Mouse (Mus musculus): ENCODE results near the gene Clpx. TPM values are rescaled to one million over a fixed set of nuclear protein-coding genes. Genes with fewer than 3 reads are reported as not detected.
"Not testable (repeated sequence)": the region's sequence is repeated elsewhere in the genome, so short reads cannot be mapped to it uniquely, and the experiment has no call there.

Gene Clpx
- total RNA-seq, 2 experiments from 2014 or later, result 20.1 to 30.4 TPM

DNA sequence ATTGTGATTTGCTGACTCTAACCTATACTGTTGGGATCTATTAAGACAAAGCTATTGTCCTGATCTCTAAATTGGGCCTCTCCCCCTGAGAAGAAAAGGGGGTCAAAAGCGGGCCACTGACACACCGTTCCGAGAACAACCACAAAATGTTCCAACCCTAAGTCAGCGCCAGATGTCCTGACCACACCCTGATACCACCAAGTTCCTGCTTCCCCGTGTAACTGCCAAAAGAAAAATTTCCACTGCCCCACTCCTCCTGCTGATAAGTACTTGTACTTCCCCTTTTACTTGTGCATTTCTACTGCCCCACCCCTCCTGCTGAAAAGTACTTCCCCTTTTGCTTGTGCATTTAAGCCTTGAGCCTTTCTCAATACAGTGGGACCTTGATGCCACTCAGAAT is 5.8 kb upstream of the Clpx start:
- ATAC-seq (replicated peaks; ENCODE audit: low FRiP score, poor library complexity, severe bottlenecking), result not testable (repeated sequence)

DNA sequence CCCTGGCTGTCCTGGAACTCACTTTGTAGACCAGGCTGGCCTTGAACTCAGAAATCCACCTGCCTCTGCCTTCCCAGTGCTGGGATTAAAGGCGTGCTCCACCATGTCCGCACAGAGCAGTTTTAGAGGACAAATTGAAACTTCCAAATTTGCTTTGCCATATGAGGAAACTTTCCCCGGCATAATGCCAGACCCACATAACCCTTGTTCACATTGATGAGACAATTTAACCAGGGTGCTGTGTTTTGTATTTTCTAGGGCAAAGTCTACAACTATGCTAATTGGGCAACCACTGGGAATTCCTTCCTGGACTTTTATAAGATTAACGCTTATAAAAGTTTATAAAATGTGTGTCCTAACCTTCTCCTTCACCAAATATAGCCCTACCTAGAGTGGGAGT is 4.1 kb upstream of the Clpx start:
- no peak for ATAC-seq (replicated peaks; ENCODE audit: low FRiP score, poor library complexity, severe bottlenecking)

DNA sequence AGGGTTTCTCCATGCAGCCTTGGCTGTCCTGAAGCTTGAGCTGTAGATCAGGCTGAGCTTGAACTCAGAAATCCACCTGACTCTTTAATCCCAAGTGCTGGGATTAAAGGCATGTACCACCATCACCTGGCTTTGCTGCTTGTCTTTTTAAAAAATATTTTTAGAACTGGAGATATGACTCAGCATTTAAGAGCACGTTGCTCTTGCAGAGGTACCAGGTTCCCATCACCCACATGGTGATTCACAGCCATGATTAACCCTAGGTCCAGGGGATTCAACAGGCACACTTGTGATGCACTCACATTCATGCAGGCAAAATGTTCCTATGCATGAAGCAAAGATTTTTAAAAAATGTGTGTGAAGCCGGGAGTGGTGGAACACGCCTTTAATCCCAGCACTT is 1.6 kb upstream of the Clpx start:
- no peak for ATAC-seq (replicated peaks; ENCODE audit: low FRiP score, poor library complexity, severe bottlenecking)

DNA sequence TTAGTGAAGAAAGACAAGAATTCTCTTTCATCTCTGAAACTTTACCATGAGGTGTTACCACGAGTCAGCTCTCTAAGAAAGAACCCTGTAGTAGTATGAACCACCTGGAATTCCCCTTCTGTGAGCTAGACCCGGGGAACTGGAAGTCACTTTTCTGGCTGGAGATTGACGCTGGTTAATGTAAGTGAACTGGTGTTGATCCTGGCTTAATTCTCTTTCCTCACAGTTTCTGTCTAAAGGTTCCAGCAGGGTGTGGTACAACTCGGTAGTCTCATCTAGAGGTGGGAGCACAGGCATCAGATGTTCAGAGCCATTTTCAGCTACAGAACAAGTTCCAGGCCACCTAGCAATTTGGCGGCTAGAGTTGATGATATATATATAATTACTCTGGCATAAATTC is 941 bp upstream of the Clpx start:
- ATAC-seq (replicated peaks; ENCODE audit: low FRiP score, poor library complexity, severe bottlenecking), result peak; percentile 48

DNA sequence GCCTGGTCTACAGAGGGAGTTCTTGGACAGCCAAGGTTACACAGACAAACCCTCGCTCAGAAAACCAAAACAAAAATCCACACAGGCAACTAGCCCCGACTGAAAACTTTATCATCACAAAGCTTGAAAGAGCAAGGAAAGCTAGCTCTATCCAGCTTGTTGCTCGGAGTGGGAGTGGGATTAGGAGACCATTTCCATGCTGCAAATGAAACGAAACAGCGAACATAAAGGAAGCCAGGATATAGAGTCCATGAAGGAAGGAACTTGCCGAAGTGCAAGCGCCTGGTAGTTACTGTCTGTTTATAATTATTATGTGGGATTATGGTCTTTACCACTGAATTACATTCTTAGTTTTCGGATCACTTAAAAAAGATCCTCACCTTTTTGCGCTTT is 484 bp upstream of the Clpx start:
- peak; percentile 37 for ATAC-seq (replicated peaks; ENCODE audit: low FRiP score, poor library complexity, severe bottlenecking)

DNA sequence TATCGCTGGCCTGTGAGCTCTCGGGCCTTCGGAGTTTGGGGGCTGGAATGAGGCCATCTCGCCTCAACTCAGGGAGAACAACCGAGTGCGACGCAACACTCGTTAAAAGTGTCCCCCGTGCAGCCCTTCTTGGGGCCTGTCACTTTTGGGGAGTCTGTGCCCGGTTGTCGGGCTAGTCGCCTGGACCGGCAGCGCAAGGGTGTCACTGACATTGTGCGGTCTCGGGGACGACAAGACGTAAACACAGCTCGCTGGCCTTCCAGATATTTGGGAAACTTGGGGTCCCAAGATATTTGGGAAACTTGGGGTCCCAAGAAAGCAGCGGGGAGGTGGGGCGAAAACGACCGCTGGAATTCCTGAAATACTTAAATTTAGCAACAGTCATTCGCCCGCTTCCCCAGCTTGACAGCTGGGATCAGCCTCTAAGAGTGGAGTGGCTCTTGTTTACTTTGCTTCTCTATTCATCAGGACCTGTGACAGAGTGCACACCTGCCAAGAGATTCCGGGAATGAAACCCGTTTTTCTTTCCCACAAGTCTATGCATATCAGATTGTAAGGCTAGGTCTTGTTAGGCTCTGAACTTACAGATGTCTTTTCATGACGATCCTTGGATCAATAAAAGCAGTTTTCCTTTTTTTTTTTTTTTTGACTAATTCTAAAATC is 787 bp downstream of the Clpx start:
- ATAC-seq (replicated peaks; ENCODE audit: low FRiP score, poor library complexity, severe bottlenecking), result peak; percentile 57

DNA sequence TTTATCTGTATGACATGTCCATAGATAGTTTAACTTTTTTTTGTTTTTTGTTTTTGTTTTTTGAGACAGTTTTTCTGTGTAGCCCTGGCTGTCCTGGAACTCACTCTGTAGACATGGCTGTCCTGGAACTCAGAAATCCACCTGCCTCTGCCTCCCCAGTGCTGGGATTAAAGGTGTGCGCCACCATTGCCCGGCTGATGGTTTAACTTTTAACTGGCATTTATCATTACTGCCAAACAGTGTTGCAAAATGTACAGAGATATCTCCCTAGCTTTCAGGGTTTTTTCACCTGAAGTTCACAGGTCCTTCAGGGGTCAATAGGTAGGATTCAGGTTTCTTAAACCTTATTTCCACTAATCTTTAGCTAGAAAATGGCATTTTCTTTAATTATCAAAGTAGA is 3.0 kb downstream of the Clpx start:
- ATAC-seq (replicated peaks; ENCODE audit: low FRiP score, poor library complexity, severe bottlenecking), result no peak

DNA sequence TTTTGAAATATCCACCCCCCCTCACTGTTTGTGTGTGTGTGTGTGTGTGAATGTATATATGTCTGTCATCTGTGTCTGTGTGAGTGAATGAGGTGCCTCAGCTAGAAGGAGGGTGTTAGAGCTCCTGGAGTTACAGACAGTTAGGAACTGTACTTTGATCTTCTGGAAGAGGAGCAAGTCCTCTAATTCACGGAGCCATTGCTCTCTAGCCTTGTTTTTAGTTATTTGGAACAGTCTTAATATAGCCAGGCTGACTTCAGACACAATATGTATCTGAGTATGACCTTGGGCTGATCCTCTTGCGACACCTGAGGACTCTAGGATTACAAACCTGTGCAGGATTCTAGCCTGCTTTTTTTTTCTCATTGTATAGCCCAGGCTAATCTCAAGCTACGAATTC is 4.7 kb downstream of the Clpx start:
- ATAC-seq (replicated peaks; ENCODE audit: low FRiP score, poor library complexity, severe bottlenecking), result no peak

DNA sequence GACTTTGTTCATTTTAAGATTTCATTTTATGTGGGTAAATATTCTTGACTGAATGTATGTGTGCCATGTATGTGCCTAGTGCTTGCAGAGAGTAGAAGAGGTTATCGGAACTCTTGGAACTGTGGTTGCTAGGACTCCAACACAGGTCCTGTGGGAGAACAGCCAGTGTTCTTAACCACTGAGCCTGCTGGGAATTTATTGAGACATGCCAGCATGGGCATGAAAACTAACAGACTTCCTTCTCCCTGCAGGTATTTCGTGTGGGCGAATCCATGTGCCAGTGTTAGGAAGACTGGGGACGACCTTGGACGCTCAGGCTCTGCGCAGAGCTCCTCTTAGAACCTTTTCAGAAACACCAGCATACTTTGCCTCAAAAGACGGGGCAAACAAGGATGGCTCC is 5.6 kb downstream of the Clpx start:
- ATAC-seq (replicated peaks; ENCODE audit: low FRiP score, poor library complexity, severe bottlenecking), result no peak

DNA sequence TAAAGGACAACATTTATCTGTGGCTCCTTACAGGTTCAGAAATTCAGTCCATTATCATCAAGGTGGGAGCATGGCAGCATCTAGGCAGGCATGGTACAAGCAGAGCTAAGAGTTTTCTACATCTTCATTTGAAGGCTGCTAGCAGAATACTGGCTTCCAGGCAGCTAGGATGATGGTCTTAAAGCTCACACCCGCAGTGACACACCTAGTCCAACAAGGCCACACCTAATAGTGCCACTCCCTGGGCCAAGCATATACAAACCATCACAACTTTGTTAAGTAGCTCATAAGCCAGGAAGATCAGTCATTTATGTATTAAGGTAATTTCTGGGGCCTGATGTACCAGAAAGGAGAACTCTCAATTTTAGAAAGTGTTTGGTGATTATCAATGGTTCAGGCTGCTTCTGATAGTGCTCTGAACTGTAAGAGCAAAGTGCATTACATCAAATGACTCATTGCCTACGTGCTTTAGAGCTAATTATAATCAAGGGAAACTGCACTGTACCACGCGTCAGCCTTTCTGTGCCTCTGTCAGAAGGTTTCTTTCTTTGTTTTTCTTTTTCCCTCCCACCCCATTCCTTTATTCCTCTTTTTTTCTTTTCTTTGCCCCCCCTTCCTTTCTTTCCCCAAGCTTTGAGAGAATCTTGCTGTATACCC is 8.4 kb downstream of the Clpx start:
- no peak for ATAC-seq (replicated peaks; ENCODE audit: low FRiP score, poor library complexity, severe bottlenecking)

DNA sequence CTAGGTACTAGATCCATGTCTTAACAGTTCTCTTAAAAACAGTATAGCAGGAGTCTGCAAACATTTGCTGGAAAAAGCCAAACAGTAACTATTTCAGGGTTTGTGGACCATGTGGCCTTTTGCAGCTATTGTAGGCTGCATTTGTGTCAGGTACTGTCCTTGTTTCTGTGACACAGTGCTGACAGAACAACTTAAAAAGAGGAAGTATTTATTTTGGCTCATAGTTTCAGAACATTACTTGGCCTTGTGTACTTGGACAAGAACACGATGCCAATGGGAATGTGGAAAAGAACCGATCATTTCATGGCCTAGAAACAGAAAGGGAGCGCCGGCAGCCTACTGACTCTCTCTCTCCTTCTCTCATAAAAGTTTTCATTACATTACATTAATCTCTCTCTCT is 9.5 kb downstream of the Clpx start:
- no peak for ATAC-seq (replicated peaks; ENCODE audit: low FRiP score, poor library complexity, severe bottlenecking)

DNA sequence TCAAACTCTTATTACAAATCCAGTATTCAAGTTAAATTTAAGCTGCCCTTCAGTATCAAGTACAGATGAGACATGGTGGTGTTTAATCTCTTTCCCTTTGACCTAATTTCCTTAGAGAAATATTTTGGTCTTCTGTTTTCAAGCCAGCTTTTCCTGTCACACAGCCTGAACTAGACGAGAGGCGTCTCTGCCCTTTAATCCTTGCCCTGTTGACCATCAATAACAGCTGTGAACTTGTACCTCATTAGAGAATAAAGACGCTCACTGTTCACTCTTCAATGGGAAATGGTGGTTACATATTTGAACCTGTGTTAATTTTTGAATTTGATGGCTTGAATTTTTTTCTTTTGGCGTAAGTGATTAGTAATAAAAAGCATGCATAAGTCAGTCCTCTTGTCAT is 10.2 kb downstream of the Clpx start:
- ATAC-seq (replicated peaks; ENCODE audit: low FRiP score, poor library complexity, severe bottlenecking), result no peak

DNA sequence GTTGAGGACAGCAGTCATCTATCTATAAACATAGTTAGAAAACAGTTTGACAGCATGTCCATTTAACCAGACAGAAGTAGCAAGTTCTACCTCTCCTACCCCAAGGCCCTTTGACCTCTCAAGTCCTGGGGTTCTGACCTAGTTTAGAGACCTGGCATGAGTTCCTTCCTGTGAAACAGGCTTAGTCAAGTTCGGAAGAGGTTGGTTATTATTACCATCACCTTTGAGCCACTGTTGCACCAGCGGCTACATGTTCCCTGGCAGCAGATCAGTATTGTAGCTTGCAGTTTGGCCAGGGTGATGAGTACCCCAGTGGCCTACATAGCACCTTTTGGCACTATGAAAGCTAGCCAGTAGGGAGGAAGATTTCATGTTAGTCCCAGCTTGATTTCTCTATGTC is 12.6 kb downstream of the Clpx start:
- no peak for ATAC-seq (replicated peaks; ENCODE audit: low FRiP score, poor library complexity, severe bottlenecking)

DNA sequence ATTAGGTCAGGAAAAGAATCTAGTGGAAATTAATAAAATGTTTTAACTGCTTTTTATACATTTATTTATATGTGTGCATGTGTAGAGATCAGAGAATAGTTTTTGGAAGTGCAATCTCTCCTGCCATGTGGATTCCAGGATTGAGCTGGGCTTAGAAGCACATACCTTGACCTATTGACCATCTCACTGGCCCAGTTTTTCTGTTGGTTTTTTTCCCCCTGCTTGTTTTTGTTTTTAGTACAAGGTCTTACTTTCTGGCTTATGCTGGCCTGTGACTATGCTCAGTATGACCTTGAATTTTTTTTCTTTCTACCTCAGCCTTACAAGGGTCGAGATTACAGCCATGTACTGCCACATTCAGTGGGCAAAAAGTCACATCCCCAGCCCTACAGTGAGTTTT is 14.0 kb downstream of the Clpx start:
- ATAC-seq (replicated peaks; ENCODE audit: low FRiP score, poor library complexity, severe bottlenecking), result no peak

DNA sequence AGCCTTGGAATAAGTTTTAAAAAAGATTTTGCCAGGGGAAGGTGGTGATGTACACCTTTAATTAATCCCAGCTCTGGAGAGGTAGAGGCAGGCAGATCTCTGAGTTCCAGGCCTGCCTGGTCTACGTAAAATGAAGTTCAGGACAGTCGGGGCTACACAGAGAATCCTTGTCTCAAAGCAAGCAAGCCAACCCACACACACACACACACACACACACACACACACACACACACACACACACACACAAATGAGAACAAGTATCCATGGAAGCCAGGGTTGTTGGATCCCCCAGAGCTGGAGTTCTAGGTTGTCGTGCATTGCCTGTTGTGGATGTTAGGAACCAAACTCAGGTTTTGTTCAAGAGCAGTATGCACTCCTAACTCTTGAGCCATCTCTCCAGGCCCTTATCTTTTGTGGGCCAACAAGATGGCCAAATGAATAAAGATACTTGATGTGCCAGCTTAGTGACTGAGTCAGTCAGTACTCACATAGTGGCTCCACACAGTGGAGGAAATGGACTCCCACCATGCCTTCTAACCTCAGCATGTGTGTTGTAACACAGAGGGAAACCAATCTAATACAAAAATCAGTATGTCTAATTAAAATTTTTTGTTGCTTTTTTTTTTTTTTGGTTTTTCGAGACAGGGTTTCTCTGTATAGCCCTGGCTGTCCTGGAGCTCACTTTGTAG is 18.8 kb downstream of the Clpx start:
- peak; percentile 59 for ATAC-seq (replicated peaks; ENCODE audit: low FRiP score, poor library complexity, severe bottlenecking)

DNA sequence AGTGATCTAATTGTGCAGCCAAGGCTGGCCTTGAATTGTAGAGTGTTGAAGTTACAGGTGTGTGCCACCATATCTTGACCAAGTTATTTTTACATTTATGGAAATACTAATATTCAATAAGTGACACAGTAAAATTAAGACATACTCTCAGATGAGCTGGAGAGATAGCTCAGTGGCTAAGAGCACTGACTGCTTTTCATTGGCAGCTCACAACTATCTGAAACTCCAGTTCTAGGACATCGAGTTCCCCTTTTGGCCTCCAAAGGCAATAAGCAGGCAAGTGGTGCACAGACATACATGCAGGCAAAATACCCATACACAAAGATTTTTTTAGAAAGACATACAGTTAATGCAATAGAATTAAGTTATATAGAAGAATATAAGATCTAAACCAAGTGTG is 19.8 kb downstream of the Clpx start:
- ATAC-seq (replicated peaks; ENCODE audit: low FRiP score, poor library complexity, severe bottlenecking), result no peak

DNA sequence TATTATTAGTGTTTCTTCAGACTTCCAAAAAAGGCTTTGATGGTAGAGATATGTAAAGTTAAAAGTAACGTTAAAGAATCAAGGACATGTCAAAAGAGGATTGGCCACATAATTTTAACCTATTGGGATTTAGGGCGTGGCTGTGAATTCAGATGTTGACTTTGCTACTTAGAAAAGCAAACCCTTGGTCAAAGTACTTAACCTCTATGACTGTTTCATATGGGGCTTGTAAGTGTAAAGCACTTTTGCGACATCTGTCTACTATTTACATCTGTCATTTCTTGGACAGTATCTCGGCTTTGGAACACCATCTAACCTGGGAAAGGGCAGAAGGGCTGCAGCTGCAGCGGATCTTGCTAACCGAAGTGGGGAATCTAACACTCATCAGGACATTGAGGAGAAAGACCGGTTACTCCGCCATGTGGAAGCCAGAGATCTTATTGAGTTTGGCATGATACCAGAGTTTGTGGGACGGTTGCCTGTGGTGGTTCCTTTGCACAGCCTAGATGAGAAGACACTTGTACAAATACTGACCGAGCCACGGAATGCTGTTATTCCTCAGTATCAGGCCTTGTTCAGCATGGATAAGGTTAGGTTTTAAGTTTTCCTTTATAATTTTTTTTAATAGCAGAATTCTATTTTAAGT is 28.3 kb downstream of the Clpx start:
- no peak for ATAC-seq (replicated peaks; ENCODE audit: low FRiP score, poor library complexity, severe bottlenecking)

DNA sequence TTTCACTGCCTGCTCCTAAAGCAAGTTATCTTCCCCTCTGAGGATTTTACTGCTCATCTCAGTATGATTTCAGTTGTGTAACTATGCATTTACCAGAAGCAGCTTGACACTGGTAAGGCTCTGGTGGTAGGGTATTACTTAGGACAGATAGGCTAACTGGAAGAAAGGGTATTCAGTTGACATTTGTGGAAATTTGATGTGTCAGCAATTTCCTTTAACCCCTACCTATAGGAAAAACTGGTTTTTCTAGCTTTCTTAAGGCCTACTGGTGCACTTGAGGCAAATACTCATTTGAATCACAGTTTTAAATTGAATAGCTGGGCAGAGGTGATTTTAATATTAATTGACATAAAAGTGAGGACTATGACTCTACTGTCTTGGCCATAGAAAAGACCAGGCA is 31.9 kb downstream of the Clpx start:
- ATAC-seq (replicated peaks; ENCODE audit: low FRiP score, poor library complexity, severe bottlenecking), result no peak

DNA sequence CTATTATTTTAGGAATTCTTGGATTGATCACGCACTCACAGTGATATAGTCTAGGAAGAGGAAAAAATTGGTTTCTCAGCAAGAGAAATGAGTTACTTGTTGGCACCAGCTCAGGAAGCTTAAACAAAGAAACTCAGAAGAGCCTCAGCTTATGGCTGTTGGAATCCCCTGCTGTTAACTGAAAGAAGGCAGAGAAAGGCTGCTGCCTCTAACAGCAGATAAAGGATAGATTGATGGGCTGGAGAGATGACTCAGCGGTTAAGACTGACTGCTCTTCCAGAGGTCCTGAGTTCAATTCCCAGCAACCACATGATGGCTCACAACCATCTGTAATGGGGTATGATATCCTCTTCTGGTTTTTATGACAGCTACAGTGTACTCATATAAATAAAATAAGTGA is 33.3 kb downstream of the Clpx start:
- ATAC-seq (replicated peaks; ENCODE audit: low FRiP score, poor library complexity, severe bottlenecking), result no peak

DNA sequence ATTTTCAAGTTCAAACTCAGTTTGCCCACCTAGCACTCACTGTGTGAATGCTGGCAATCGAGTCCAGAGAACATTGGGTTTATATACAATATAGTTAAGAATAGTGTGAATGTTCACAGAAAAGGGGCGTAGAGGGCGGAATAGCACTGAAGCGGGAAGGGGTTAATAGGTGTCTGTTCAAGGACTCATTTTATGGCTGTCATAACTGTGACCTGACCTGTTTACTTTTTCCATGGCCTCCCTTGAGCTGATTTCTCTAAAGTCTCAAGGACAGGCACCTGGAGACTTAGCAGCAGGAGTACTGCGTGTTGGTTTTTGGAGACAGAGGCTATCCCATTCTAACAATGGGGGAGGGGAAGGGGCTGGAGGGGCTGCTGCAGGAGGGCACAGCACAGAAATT is 39.9 kb downstream of the Clpx start:
- no peak for ATAC-seq (replicated peaks; ENCODE audit: low FRiP score, poor library complexity, severe bottlenecking)

DNA sequence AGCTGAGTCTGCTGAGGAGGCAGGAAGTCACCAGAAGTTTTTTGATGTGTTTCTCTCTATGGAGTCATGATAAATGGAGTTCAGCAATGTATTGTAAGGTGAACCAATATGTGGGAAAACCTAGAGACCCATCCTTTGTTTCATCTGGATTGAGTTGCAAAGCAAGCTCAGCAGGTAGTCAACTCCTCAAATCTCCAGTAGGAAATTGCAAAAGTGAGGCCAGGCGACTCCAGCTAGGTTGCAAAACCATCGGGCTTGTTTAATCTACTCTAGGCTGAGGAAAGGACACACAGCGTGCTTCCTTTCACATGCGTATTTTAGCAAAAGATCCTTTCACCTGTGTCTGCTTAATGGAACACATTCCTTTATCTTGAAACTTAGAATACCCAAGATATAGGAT is 45.1 kb downstream of the Clpx start:
- no peak for ATAC-seq (replicated peaks; ENCODE audit: low FRiP score, poor library complexity, severe bottlenecking)

Data from erythroid progenitor cell, adult 5-6 weeks (primary cell).